19 mouse cellular contexts compared by ENCODE assay signal in genomic region chr4:32176449-32177135, GRCm38 (mm10).
A peak's percentile ranks its signal among the peaks of the same experiment; 100 is the strongest.
DNase-seq lines count a peak whose midpoint lies in the region; ATAC-seq and TF ChIP-seq lines count a peak whose summit lies in the region.
"Had no signal": no experiment of that assay in that cellular context is flagged by ENCODE, and none has a peak within 500 bp of the region (broad histone marks: within the 10 kb centered on the region; RNA-seq: fewer than 3 reads in every experiment).

No protein-coding gene starts in this region.

- H3K9ac ChIP-seq in hindbrain, embryonic 11.5 days (ENCODE audit: low read depth, low read length), result no peak overlapping the region
- H3K9ac ChIP-seq in hindbrain, postnatal 0 days (replicated peaks; ENCODE audit: low read length), result no peak overlapping the region
- no peak overlapping the region for H3K9ac ChIP-seq in midbrain, embryonic 13.5 days (replicated peaks)
- H3K9ac ChIP-seq in midbrain, embryonic 15.5 days, result no peak overlapping the region
- H3K9ac ChIP-seq in forebrain, embryonic 14.5 days (ENCODE audit: low read length), result no peak overlapping the region
- H3K9ac ChIP-seq in neural tube, embryonic 13.5 days, result no peak overlapping the region
- H3K9ac ChIP-seq: embryonic facial prominence, embryonic 15.5 days; lung, embryonic 14.5 days; stomach, embryonic 15.5 days had no signal

- TF ChIP-seq CTCF in hindbrain, postnatal 0 days (IDR thresholded peaks at IDR 0.05; ENCODE audit: low read depth), result no peak

- 47% methylated on average over 4 of the region's 4 CpGs for whole genome bisulfite sequencing in hindbrain, embryonic 11.5 days
- WGBS in hindbrain, postnatal 0 days, result 41% methylated on average over 4 of the region's 4 CpGs
- 35% methylated on average over 4 of the region's 4 CpGs for WGBS in midbrain, embryonic 13.5 days
- 31% methylated on average over 4 of the region's 4 CpGs for WGBS in midbrain, embryonic 15.5 days
- 20% methylated on average over 4 of the region's 4 CpGs for WGBS in forebrain, embryonic 14.5 days
- WGBS in neural tube, embryonic 13.5 days, result 24% methylated on average over 4 of the region's 4 CpGs

- no peaks in the 10 kb centered on the region for H3K27me3 ChIP-seq in hindbrain, embryonic 11.5 days (ENCODE audit: control insufficient read depth, insufficient read depth, low read length)
- H3K27me3 ChIP-seq in hindbrain, postnatal 0 days (ENCODE audit: insufficient read depth, low read length), result no peaks in the 10 kb centered on the region
- H3K27me3 ChIP-seq in midbrain, embryonic 13.5 days, result no peaks in the 10 kb centered on the region
- H3K27me3 ChIP-seq in midbrain, embryonic 15.5 days (replicated peaks), result no peaks in the 10 kb centered on the region
- no peaks in the 10 kb centered on the region for H3K27me3 ChIP-seq in forebrain, embryonic 14.5 days (replicated peaks; ENCODE audit: control insufficient read depth, insufficient read depth, low read length)
- no peaks in the 10 kb centered on the region for H3K27me3 ChIP-seq in neural tube, embryonic 13.5 days
- H3K27me3 ChIP-seq: embryonic facial prominence, embryonic 15.5 days; Patski; stomach, embryonic 15.5 days had no signal

- DNase-seq in hindbrain, embryonic 11.5 days (ENCODE audit: low spot score), result peak; percentile 24
- DNase-seq in hindbrain, postnatal 0 days (ENCODE audit: low spot score), result no peak
- no peak for DNase-seq in forebrain, embryonic 14.5 days (ENCODE audit: low spot score)
- no peak for DNase-seq in adrenal gland, adult 8-10 months
- no peak for DNase-seq in lung, postnatal 36 days
- DNase-seq: adrenal gland, adult 2 months; cerebellum, postnatal 25 days; heart, adult 18-20 months; heart, postnatal 10 days; kidney, adult 2 months; layer of hippocampus, adult 9-11 months; lung, embryonic 14.5 days; thymus, postnatal 36 days had no signal

- H3K27ac ChIP-seq in hindbrain, embryonic 11.5 days (ENCODE audit: low read depth, low read length), result 0 out of 2 replicates have a peak overlapping the region, but pooled peaks have one; percentile 19
- H3K27ac ChIP-seq in hindbrain, postnatal 0 days, result no peak overlapping the region
- no peak overlapping the region for H3K27ac ChIP-seq in midbrain, embryonic 13.5 days
- H3K27ac ChIP-seq in midbrain, embryonic 15.5 days, result no peak overlapping the region
- no peak overlapping the region for H3K27ac ChIP-seq in forebrain, embryonic 14.5 days (ENCODE audit: low read depth, low read length)
- peak overlapping the region; percentile 59 for H3K27ac ChIP-seq in neural tube, embryonic 13.5 days (replicated peaks)
- H3K27ac ChIP-seq: embryonic facial prominence, embryonic 15.5 days; stomach, embryonic 15.5 days had no signal

- ATAC-seq in hindbrain, embryonic 11.5 days (ENCODE audit: low FRiP score), result peak; percentile 76
- no peak for ATAC-seq in hindbrain, postnatal 0 days
- peak; percentile 59 for ATAC-seq in midbrain, embryonic 13.5 days
- ATAC-seq in midbrain, embryonic 15.5 days (replicated peaks), result no peak
- ATAC-seq in forebrain, embryonic 14.5 days, result peak; percentile 24; the same call in 1 of the 2 replicates
- peak; percentile 68 for ATAC-seq in neural tube, embryonic 13.5 days (ENCODE audit: low read depth)
- ATAC-seq: Patski had no signal

- H3K9me3 ChIP-seq in hindbrain, embryonic 11.5 days (ENCODE audit: control insufficient read depth, low read length), result no peaks in the 10 kb centered on the region
- no peaks in the 10 kb centered on the region for H3K9me3 ChIP-seq in hindbrain, postnatal 0 days (ENCODE audit: low read length)
- H3K9me3 ChIP-seq in midbrain, embryonic 13.5 days, result 0 out of 2 replicates have a peak, but pooled peaks cover 3% of the 10 kb centered on the region
- H3K9me3 ChIP-seq in midbrain, embryonic 15.5 days, result no peaks in the 10 kb centered on the region
- H3K9me3 ChIP-seq in forebrain, embryonic 14.5 days (replicated peaks; ENCODE audit: control insufficient read depth, low read length), result no peaks in the 10 kb centered on the region
- 0 out of 2 replicates have a peak, but pooled peaks cover 3% of the 10 kb centered on the region for H3K9me3 ChIP-seq in neural tube, embryonic 13.5 days
- H3K9me3 ChIP-seq: embryonic facial prominence, embryonic 15.5 days; stomach, embryonic 15.5 days had no signal

- H3K4me1 ChIP-seq in hindbrain, embryonic 11.5 days (replicated peaks; ENCODE audit: control insufficient read depth, insufficient read depth, low read length), result no peaks in the 10 kb centered on the region
- no peaks in the 10 kb centered on the region for H3K4me1 ChIP-seq in hindbrain, postnatal 0 days (ENCODE audit: insufficient read depth, low read length)
- H3K4me1 ChIP-seq in midbrain, embryonic 13.5 days (replicated peaks), result peaks cover 12% of the 10 kb centered on the region
- H3K4me1 ChIP-seq in midbrain, embryonic 15.5 days, result peaks cover 8% of the 10 kb centered on the region; the same call in 1 of the 2 replicates
- H3K4me1 ChIP-seq in forebrain, embryonic 14.5 days (ENCODE audit: control insufficient read depth, insufficient read depth, low read length), result peaks cover 14% of the 10 kb centered on the region
- peaks cover 27% of the 10 kb centered on the region for H3K4me1 ChIP-seq in neural tube, embryonic 13.5 days (replicated peaks)

- no peak overlapping the region for H3K4me3 ChIP-seq in hindbrain, embryonic 11.5 days (ENCODE audit: low read depth, low read length)
- H3K4me3 ChIP-seq in hindbrain, postnatal 0 days (ENCODE audit: low read length), result no peak overlapping the region
- no peak overlapping the region for H3K4me3 ChIP-seq in midbrain, embryonic 13.5 days (replicated peaks)
- no peak overlapping the region for H3K4me3 ChIP-seq in midbrain, embryonic 15.5 days
- no peak overlapping the region for H3K4me3 ChIP-seq in forebrain, embryonic 14.5 days (ENCODE audit: low read depth, low read length)
- H3K4me3 ChIP-seq in neural tube, embryonic 13.5 days, result no peak overlapping the region
- H3K4me3 ChIP-seq: embryonic facial prominence, embryonic 15.5 days; stomach, embryonic 15.5 days had no signal

- no peak overlapping the region for H3K4me2 ChIP-seq in hindbrain, embryonic 11.5 days (replicated peaks; ENCODE audit: low read depth, low read length)
- H3K4me2 ChIP-seq in hindbrain, postnatal 0 days (ENCODE audit: low read depth, low read length), result no peak overlapping the region
- H3K4me2 ChIP-seq in midbrain, embryonic 13.5 days (replicated peaks), result no peak overlapping the region
- no peak overlapping the region for H3K4me2 ChIP-seq in midbrain, embryonic 15.5 days
- H3K4me2 ChIP-seq in forebrain, embryonic 14.5 days (ENCODE audit: low read length), result no peak overlapping the region
- no peak overlapping the region for H3K4me2 ChIP-seq in neural tube, embryonic 13.5 days
- H3K4me2 ChIP-seq: embryonic facial prominence, embryonic 15.5 days; lung, embryonic 14.5 days; stomach, embryonic 15.5 days had no signal

- H3K36me3 ChIP-seq in hindbrain, embryonic 11.5 days (ENCODE audit: control insufficient read depth, insufficient read depth, low read length), result no peaks in the 10 kb centered on the region
- H3K36me3 ChIP-seq in hindbrain, postnatal 0 days (ENCODE audit: insufficient read depth, low read length), result no peaks in the 10 kb centered on the region
- H3K36me3 ChIP-seq in midbrain, embryonic 13.5 days, result no peaks in the 10 kb centered on the region
- H3K36me3 ChIP-seq in midbrain, embryonic 15.5 days (replicated peaks), result no peaks in the 10 kb centered on the region
- H3K36me3 ChIP-seq in forebrain, embryonic 14.5 days (ENCODE audit: control insufficient read depth, insufficient read depth, low read length), result no peaks in the 10 kb centered on the region
- no peaks in the 10 kb centered on the region for H3K36me3 ChIP-seq in neural tube, embryonic 13.5 days
- H3K36me3 ChIP-seq: embryonic facial prominence, embryonic 15.5 days; stomach, embryonic 15.5 days had no signal

Comparison
In these comparisons a context has a peak if more than half of its experiments do, and no peak if none do; other contexts are left out.
1. ATAC-seq: peak in hindbrain, embryonic 11.5 days (single experiment), midbrain, embryonic 13.5 days (single experiment), forebrain, embryonic 14.5 days (single experiment) and neural tube, embryonic 13.5 days (single experiment); none in hindbrain, postnatal 0 days (single experiment) and midbrain, embryonic 15.5 days (single experiment).
2. H3K27ac ChIP-seq: peak in hindbrain, embryonic 11.5 days (single experiment) and neural tube, embryonic 13.5 days (single experiment); none in hindbrain, postnatal 0 days (single experiment), midbrain, embryonic 13.5 days (single experiment), midbrain, embryonic 15.5 days (single experiment) and forebrain, embryonic 14.5 days (single experiment).